Mouse (Mus musculus): ENCODE data around the gene Rabep2. TPM values are rescaled to one million over a fixed set of nuclear protein-coding genes. Genes with fewer than 3 reads are reported as not detected.

Rabep2 gene
- total and polyA plus RNA-seq, 2 experiments from 2014 or later = 19.2 to 22.5 TPM

DNA sequence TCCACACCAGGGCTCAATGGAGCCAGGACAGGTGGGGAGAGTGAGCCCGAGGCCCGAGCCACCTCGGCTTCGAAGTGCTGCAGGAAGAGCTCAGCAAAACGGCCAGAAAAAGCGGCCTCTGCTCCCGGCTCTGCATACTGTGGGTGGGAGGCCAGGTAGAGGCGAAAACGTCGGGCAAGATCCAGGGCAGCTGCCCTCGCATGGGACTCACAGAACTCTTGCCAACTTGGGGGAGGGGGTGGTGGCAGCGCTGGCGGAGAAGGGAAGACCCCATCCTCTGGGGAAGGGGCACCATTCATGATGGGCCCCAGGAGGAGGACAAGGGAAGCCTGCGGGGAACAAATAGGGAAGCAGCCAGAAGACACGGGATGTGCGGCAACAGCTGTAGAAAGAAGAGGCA is 44.2 kb downstream of the Rabep2 start:
- TF ChIP-seq CTCF (IDR thresholded peaks at IDR 0.05; ENCODE audit: low read depth) = no peak

DNA sequence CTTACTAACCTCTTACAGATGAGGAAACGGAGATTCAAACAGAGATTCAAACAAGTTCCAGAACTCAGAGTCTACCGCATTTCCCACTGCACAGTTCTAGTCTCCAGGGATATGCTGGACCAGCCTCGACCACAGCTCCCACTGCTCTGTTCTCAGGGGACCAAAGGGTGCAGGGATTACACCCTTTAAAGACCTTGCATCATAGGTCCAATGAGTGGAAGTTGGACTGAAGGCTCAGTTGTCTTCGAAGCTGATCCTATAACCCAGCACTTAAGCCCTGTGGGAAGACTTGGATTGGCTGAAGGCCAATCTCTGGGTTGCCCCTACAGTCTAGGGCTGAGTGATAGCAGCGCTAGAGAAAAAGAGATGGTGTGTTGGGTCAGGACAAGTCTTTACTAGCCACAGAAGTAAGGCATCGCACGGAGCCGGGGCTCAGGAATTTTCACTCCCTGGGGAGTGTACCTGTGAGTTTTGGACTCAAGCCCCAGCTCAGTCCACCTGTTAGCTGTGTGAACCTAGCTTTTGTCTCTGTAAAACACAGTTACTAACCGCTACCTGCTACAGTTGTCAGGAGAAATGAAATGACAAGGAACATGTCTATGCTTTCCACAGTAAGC is 45.0 kb downstream of the Rabep2 start:
- Histone ChIP-seq H3K36me3 (ENCODE audit: insufficient read depth, low read length) (peaks cover 23% of the 10 kb centered on the region), H3K9ac (replicated peaks; ENCODE audit: low read length) (peak overlapping the region; percentile 90), H3K27me3 (ENCODE audit: insufficient read depth, low read length) (no peaks in the 10 kb centered on the region), H3K4me1 (ENCODE audit: insufficient read depth, low read length) (peaks cover 8% of the 10 kb centered on the region), H3K4me3 (ENCODE audit: low read length) (peak overlapping the region; percentile 89), H3K9me3 (ENCODE audit: low read length) (no peaks in the 10 kb centered on the region), H3K4me2 (ENCODE audit: low read depth, low read length) (peak overlapping the region; percentile 95), H3K27ac (no peak overlapping the region)
- ATAC-seq (no peak), DNase-seq (ENCODE audit: low spot score) (no peak)
- TF ChIP-seq CTCF (IDR thresholded peaks at IDR 0.05; ENCODE audit: low read depth) = no peak
- 76% methylated on average over 9 of the region's 9 CpGs for WGBS

More for the DNA sequence above, 44.2 kb downstream of the Rabep2 start:
- peaks cover 31% of the 10 kb centered on the region for H3K36me3 ChIP-seq (ENCODE audit: insufficient read depth, low read length)
- no peaks in the 10 kb centered on the region for H3K9me3 ChIP-seq (ENCODE audit: low read length)
- no peak overlapping the region for H3K9ac ChIP-seq (replicated peaks; ENCODE audit: low read length)
- peaks cover 8% of the 10 kb centered on the region for H3K4me1 ChIP-seq (ENCODE audit: insufficient read depth, low read length)
- no peak overlapping the region for H3K4me2 ChIP-seq (ENCODE audit: low read depth, low read length)
- H3K27me3 ChIP-seq (ENCODE audit: insufficient read depth, low read length) = no peaks in the 10 kb centered on the region
- no peak overlapping the region for H3K4me3 ChIP-seq (ENCODE audit: low read length)
- H3K27ac ChIP-seq = no peak overlapping the region
- 87% methylated on average over 16 of the region's 16 CpGs for WGBS
- ATAC-seq (no peak), DNase-seq (ENCODE audit: low spot score) (no peak)

DNA sequence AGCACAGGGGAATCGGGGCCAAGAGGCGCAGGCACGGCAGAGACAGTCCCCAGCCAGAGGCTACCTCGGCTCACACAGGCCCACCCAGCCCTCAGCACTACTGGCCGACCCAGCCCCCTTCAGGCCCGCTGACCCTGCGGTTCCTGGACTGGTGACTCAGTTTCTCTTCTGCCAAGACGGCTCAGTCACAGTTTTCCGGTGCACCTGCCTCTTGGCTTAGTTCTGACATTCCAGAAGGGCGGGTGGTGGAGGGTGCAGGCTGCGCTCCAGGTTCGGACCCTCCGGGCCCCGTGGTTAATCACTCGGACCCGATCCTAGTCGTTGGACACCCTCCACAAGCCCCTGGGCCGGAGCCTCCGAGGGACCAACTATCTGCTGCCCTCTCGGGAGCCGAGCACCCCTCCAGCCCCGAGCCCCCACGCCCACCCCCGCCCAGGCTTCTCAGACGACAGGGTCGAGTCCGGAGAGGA is 46.0 kb downstream of the Rabep2 start:
- no peaks in the 10 kb centered on the region for H3K9me3 ChIP-seq (ENCODE audit: low read length)
- peak; percentile 18; the same call in 1 of the 2 replicates for ATAC-seq
- TF ChIP-seq CTCF (IDR thresholded peaks at IDR 0.05; ENCODE audit: low read depth) = no peak
- H3K9ac ChIP-seq (replicated peaks; ENCODE audit: low read length) = peak overlapping the region; percentile 90
- WGBS = under 1% methylated on average over 25 of the region's 27 CpGs
- peak overlapping the region; percentile 97 for H3K27ac ChIP-seq
- H3K4me3 ChIP-seq (ENCODE audit: low read length) = peak overlapping the region; percentile 89
- H3K4me2 ChIP-seq (ENCODE audit: low read depth, low read length) = peak overlapping the region; percentile 95
- DNase-seq (ENCODE audit: low spot score) = peak; percentile 12
- H3K4me1 ChIP-seq (ENCODE audit: insufficient read depth, low read length) = peaks cover 8% of the 10 kb centered on the region
- peaks cover 15% of the 10 kb centered on the region for H3K36me3 ChIP-seq (ENCODE audit: insufficient read depth, low read length)
- H3K27me3 ChIP-seq (ENCODE audit: insufficient read depth, low read length) = no peaks in the 10 kb centered on the region

DNA sequence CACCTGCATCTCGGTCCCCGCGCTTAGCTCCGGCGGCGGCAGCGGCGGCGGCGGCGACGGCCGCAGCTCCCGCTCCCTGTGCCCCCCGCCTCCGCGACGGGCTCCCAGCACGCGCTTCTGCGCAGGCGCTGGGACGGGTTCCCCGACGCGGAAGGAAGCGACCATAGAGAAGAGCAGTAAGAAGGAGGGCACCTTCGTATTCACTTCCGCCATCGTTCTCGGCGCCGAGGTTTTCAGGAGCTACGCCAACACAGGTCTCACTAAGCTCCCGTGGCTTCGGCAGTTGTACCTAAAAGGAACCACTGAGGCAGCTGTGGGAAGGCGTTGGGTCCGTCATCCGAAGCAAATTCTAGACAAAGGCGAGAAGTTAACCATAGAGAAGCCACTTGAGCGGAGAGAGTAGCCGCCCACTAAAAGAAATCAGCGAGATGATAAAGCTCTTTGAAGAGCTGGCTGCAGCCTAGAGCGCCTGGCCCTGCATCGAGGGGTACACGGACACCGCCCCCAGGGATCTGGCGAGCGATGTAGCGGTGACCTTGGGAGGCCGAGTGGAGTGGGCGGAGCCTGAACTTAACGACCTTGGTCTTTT is 46.5 kb downstream of the Rabep2 start, which contains the start of gene Sh2b1:
TSS of gene Sh2b1 (minus strand) at position 432 of the 589 bp plus-strand sequence.
- peaks cover 8% of the 10 kb centered on the region for H3K4me1 ChIP-seq (ENCODE audit: insufficient read depth, low read length)
- WGBS = under 1% methylated on average over 51 of the region's 53 CpGs
- H3K4me3 ChIP-seq (ENCODE audit: low read length) = peak within 1 kb of the TSS; percentile 89
- ATAC-seq (peak; percentile 96), DNase-seq (ENCODE audit: low spot score) (peak; percentile 97)
- H3K27ac ChIP-seq = peak within 1 kb of the TSS; percentile 97
- peak within 1 kb of the TSS; percentile 95 for H3K4me2 ChIP-seq (ENCODE audit: low read depth, low read length)
- peak within 1 kb of the TSS; percentile 90 for H3K9ac ChIP-seq (replicated peaks; ENCODE audit: low read length)
- TF ChIP-seq CTCF (IDR thresholded peaks at IDR 0.05; ENCODE audit: low read depth) = peak; percentile 51
- no peaks in the 10 kb centered on the region for H3K9me3 ChIP-seq (ENCODE audit: low read length)
- H3K36me3 ChIP-seq (ENCODE audit: insufficient read depth, low read length) = peaks cover 15% of the 10 kb centered on the region
- no peaks in the 10 kb centered on the region for H3K27me3 ChIP-seq (ENCODE audit: insufficient read depth, low read length)

DNA sequence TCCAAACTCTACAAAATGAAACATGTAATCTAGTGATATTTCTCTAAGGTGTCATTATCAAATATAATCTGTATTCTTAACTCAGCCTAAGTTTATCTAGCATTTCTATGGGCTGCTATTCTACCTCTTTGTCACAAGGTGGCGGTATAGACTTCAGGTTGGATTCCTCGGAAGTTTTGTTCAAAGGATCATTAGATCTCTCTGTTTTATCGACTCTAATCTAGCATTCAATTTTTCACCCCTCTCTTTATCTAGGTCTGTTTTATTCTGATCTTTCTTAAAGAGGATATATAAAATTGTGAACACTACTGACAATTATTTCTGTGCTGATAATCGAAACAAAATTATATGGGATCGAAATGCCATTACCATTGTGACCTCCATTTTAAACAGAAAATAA is 53.1 kb downstream of the Rabep2 start:
- peaks cover 3% of the 10 kb centered on the region; the same call in 1 of the 2 replicates for H3K9me3 ChIP-seq (ENCODE audit: low read length)
- no peaks in the 10 kb centered on the region for H3K27me3 ChIP-seq (ENCODE audit: insufficient read depth, low read length)
- ATAC-seq (no peak), DNase-seq (ENCODE audit: low spot score) (peak; percentile 66)
- no peak overlapping the region for H3K4me3 ChIP-seq (ENCODE audit: low read length)
- peaks cover 5% of the 10 kb centered on the region; the same call in 1 of the 2 replicates for H3K4me1 ChIP-seq (ENCODE audit: insufficient read depth, low read length)
- WGBS = 18% methylated on average over 5 of the region's 5 CpGs
- H3K27ac ChIP-seq = no peak overlapping the region
- H3K9ac ChIP-seq (replicated peaks; ENCODE audit: low read length) = no peak overlapping the region
- peak overlapping the region; percentile 73 for H3K4me2 ChIP-seq (ENCODE audit: low read depth, low read length)
- H3K36me3 ChIP-seq (ENCODE audit: insufficient read depth, low read length) = no peaks in the 10 kb centered on the region
- peak; percentile 71 for TF ChIP-seq CTCF (IDR thresholded peaks at IDR 0.05; ENCODE audit: low read depth)

DNA sequence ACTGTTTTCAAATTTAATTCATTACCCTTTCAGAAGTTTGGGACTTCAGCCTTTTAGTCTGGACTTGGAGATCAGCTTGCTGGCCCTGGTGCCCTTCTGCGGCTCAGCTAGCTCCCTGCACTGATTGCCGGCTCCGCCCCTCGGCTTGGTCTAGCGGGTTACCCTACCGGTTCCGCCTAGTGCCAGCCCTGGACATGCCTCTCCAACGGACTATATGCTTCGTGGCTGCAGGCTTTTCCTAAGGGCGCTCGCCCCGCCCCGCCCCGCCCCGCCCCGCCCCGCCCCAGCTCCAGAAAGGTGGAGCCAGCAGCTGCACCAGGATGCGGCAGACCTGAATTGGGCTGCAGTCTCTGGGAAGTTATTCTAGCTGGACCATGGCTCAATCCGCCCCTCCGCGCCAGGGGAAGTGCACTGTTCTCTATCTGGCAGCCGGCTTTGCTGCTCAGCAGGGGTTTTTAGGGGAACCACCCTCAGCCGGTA is 53.9 kb downstream of the Rabep2 start:
- no peaks in the 10 kb centered on the region for H3K27me3 ChIP-seq (ENCODE audit: insufficient read depth, low read length)
- DNase-seq (ENCODE audit: low spot score) = peak; percentile 59
- WGBS = under 1% methylated on average over 23 of the region's 23 CpGs
- peaks cover 5% of the 10 kb centered on the region; the same call in 1 of the 2 replicates for H3K4me1 ChIP-seq (ENCODE audit: insufficient read depth, low read length)
- H3K9me3 ChIP-seq (ENCODE audit: low read length) = peaks cover 3% of the 10 kb centered on the region; the same call in 1 of the 2 replicates
- H3K36me3 ChIP-seq (ENCODE audit: insufficient read depth, low read length) = no peaks in the 10 kb centered on the region
- H3K27ac ChIP-seq = peak overlapping the region; percentile 65; the same call in 1 of the 2 replicates
- H3K9ac ChIP-seq (replicated peaks; ENCODE audit: low read length) = peak overlapping the region; percentile 40
- H3K4me2 ChIP-seq (ENCODE audit: low read depth, low read length) = peak overlapping the region; percentile 73
- ATAC-seq = peak; percentile 27; the same call in 1 of the 2 replicates
- TF ChIP-seq CTCF (IDR thresholded peaks at IDR 0.05; ENCODE audit: low read depth) = no peak
- peak overlapping the region; percentile 33 for H3K4me3 ChIP-seq (ENCODE audit: low read length)
